Mouse (Mus musculus): ENCODE measurements around the gene Gm49322. TPM values are rescaled to one million over a fixed set of nuclear protein-coding genes. Genes with fewer than 3 reads are reported as not detected.
"Not testable (repeated sequence)": the region's sequence is repeated elsewhere in the genome, so short reads cannot be mapped to it uniquely, and the experiment has no call there.

Gm49322 gene
- 3.5 and 4.2 TPM in 2 replicates for polyA plus RNA-seq (2012; rRNA removed)

- H3K4me3 ChIP-seq (replicated peaks; ENCODE audit: insufficient read depth, low read depth, low read length); H3K27me3 ChIP-seq (ENCODE audit: control insufficient read depth, insufficient read depth, low read length); DNase-seq; H3K27ac ChIP-seq (ENCODE audit: insufficient read depth, low read length): not testable (repeated sequence)
- 72% methylated on average over 4 of the region's 4 CpGs for WGBS
- peaks cover 47% of the 10 kb centered on the region for H3K4me1 ChIP-seq (ENCODE audit: control insufficient read depth, insufficient read depth, low read length)
Observed at GRCm38 (mm10) chr10:80605721-80606120, at the start of gene Gm49322. Gene Gm49322 (plus strand): TSS chr10:80606021.

GRCm38 (mm10) chr10:80557346-80557965, 48.4 kb upstream of the Gm49322 start:
- DNase-seq: peak; percentile 71 to 85

GRCm38 (mm10) chr10:80559431-80559830, 46.4 kb upstream of the Gm49322 start:
- Histone ChIP-seq H3K27ac (ENCODE audit: insufficient read depth, low read length) (no peak overlapping the region), H3K27me3 (ENCODE audit: control insufficient read depth, insufficient read depth, low read length) (no peaks in the 10 kb centered on the region), H3K4me1 (ENCODE audit: control insufficient read depth, insufficient read depth, low read length) (peaks cover 29% of the 10 kb centered on the region), H3K4me3 (replicated peaks; ENCODE audit: insufficient read depth, low read depth, low read length) (no peak overlapping the region)
- TF ChIP-seq POLR2A (IDR thresholded peaks at IDR 0.05; ENCODE audit: borderline replicate concordance, insufficient read depth, low read length) (no peak), CTCF (IDR thresholded peaks at IDR 0.05; ENCODE audit: borderline replicate concordance, insufficient read depth, low read depth, low read length) (no peak)
- DNase-seq: peak in 1 of 2 experiments; percentile 24
- WGBS: 78% methylated on average over 7 of the region's 7 CpGs

More at GRCm38 (mm10) chr10:80557346-80557965, 48.4 kb upstream of the Gm49322 start:
- TF ChIP-seq POLR2A (IDR thresholded peaks at IDR 0.05; ENCODE audit: borderline replicate concordance, insufficient read depth, low read length) (no peak), CTCF (IDR thresholded peaks at IDR 0.05; ENCODE audit: borderline replicate concordance, insufficient read depth, low read depth, low read length) (peak; percentile 75)
- 8% methylated on average over 5 of the region's 5 CpGs for WGBS
- Histone ChIP-seq H3K4me3 (replicated peaks; ENCODE audit: insufficient read depth, low read depth, low read length) (no peak overlapping the region), H3K27me3 (ENCODE audit: control insufficient read depth, insufficient read depth, low read length) (no peaks in the 10 kb centered on the region), H3K4me1 (ENCODE audit: control insufficient read depth, insufficient read depth, low read length) (peaks cover 43% of the 10 kb centered on the region), H3K27ac (ENCODE audit: insufficient read depth, low read length) (no peak overlapping the region)

GRCm38 (mm10) chr10:80560621-80561020, 45.2 kb upstream of the Gm49322 start:
- Histone ChIP-seq H3K27me3 (ENCODE audit: control insufficient read depth, insufficient read depth, low read length) (no peaks in the 10 kb centered on the region), H3K27ac (ENCODE audit: insufficient read depth, low read length) (no peak overlapping the region), H3K4me1 (ENCODE audit: control insufficient read depth, insufficient read depth, low read length) (peaks cover 27% of the 10 kb centered on the region), H3K4me3 (replicated peaks; ENCODE audit: insufficient read depth, low read depth, low read length) (peak overlapping the region; percentile 99)
- WGBS: under 1% methylated on average over 13 of the region's 13 CpGs
- no peak for DNase-seq
- TF ChIP-seq CTCF (IDR thresholded peaks at IDR 0.05; ENCODE audit: borderline replicate concordance, insufficient read depth, low read depth, low read length) (no peak), POLR2A (IDR thresholded peaks at IDR 0.05; ENCODE audit: borderline replicate concordance, insufficient read depth, low read length) (no peak)

GRCm38 (mm10) chr10:80561116-80561944, 44.5 kb upstream of the Gm49322 start, which contains the start of gene Rexo1:
Gene Rexo1 (minus strand): TSS chr10:80561560.
- under 1% methylated on average over 72 of the region's 72 CpGs for WGBS

GRCm38 (mm10) chr10:80566375-80567092, 39.3 kb upstream of the Gm49322 start:
- H3K4me3 ChIP-seq (replicated peaks; ENCODE audit: insufficient read depth, low read depth, low read length): peak overlapping the region; percentile 9
- peaks cover 6% of the 10 kb centered on the region for H3K4me1 ChIP-seq (ENCODE audit: control insufficient read depth, insufficient read depth, low read length)
- H3K27me3 ChIP-seq (ENCODE audit: control insufficient read depth, insufficient read depth, low read length): no peaks in the 10 kb centered on the region
- DNase-seq: peak; percentile 85 to 93
- WGBS: 10% methylated on average over 17 of the region's 17 CpGs
- no peak overlapping the region for H3K27ac ChIP-seq (ENCODE audit: insufficient read depth, low read length)
- TF ChIP-seq POLR2A (IDR thresholded peaks at IDR 0.05; ENCODE audit: borderline replicate concordance, insufficient read depth, low read length): no peak
- TF ChIP-seq CTCF (IDR thresholded peaks at IDR 0.05; ENCODE audit: borderline replicate concordance, insufficient read depth, low read depth, low read length): peak; percentile 99

More at GRCm38 (mm10) chr10:80561116-80561944, 44.5 kb upstream of the Gm49322 start, which contains the start of gene Rexo1:
- TF ChIP-seq POLR2A (IDR thresholded peaks at IDR 0.05; ENCODE audit: borderline replicate concordance, insufficient read depth, low read length): peak; percentile 16; the same call in 1 of the 2 replicates
- TF ChIP-seq CTCF (IDR thresholded peaks at IDR 0.05; ENCODE audit: borderline replicate concordance, insufficient read depth, low read depth, low read length): peak; percentile 67
- Histone ChIP-seq H3K4me3 (replicated peaks; ENCODE audit: insufficient read depth, low read depth, low read length) (peak within 1 kb of the TSS; percentile 99), H3K4me1 (ENCODE audit: control insufficient read depth, insufficient read depth, low read length) (peaks cover 27% of the 10 kb centered on the region), H3K27me3 (ENCODE audit: control insufficient read depth, insufficient read depth, low read length) (no peaks in the 10 kb centered on the region), H3K27ac (ENCODE audit: insufficient read depth, low read length) (peak within 1 kb of the TSS; percentile 100)
- DNase-seq: peak; percentile 91 to 96

GRCm38 (mm10) chr10:80568876-80569275, 36.9 kb upstream of the Gm49322 start:
- no peak for DNase-seq
- WGBS: 89% methylated on average over 29 of the region's 29 CpGs
- Histone ChIP-seq H3K27me3 (ENCODE audit: control insufficient read depth, insufficient read depth, low read length) (no peaks in the 10 kb centered on the region), H3K4me1 (ENCODE audit: control insufficient read depth, insufficient read depth, low read length) (peaks cover 6% of the 10 kb centered on the region), H3K27ac (ENCODE audit: insufficient read depth, low read length) (no peak overlapping the region), H3K4me3 (replicated peaks; ENCODE audit: insufficient read depth, low read depth, low read length) (no peak overlapping the region)
- TF ChIP-seq CTCF (IDR thresholded peaks at IDR 0.05; ENCODE audit: borderline replicate concordance, insufficient read depth, low read depth, low read length): no peak
- TF ChIP-seq POLR2A (IDR thresholded peaks at IDR 0.05; ENCODE audit: borderline replicate concordance, insufficient read depth, low read length): no peak
